Mouse (Mus musculus) forebrain, embryonic 13.5 days (tissue): ENCODE measurements around the gene Gon4l. TPM values are rescaled to one million over a fixed set of nuclear protein-coding genes. Genes with fewer than 3 reads are reported as not detected.

Source experiments
- ATAC-seq: fragments of 200-750 bp; cut with Nextera tagmentation; 2 replicates; pipeline ENCODE4 v1.8.0; 2017
- H3K27ac ChIP-seq: fragments of 300-500 bp; sonication (generic); 2 replicates; pipeline ENCODE4 v1.5.1; 2015; ENCODE audit warnings: inconsistent platforms, mild to moderate bottlenecking, moderate library complexity
- H3K27me3 ChIP-seq: fragments of 300-500 bp; sonication (generic); 2 replicates; pipeline ENCODE4 v1.6.1; 2015; ENCODE audit warnings: mild to moderate bottlenecking, inconsistent platforms
- H3K36me3 ChIP-seq: fragments of 300-500 bp; sonication (generic); 2 replicates; pipeline ENCODE4 v1.6.1; 2015; ENCODE audit warnings: mild to moderate bottlenecking, inconsistent platforms; ENCODE audit not compliant: poor library complexity, severe bottlenecking
- H3K4me1 ChIP-seq: fragments of 300-500 bp; sonication (generic); 2 replicates; pipeline ENCODE4 v1.6.1; 2015; ENCODE audit warnings: inconsistent platforms
- H3K4me2 ChIP-seq: fragments of 300-500 bp; sonication (generic); 2 replicates; pipeline ENCODE4 v1.6.1; 2015; ENCODE audit warnings: inconsistent platforms, mild to moderate bottlenecking, moderate library complexity
- H3K4me3 ChIP-seq: fragments of 300-500 bp; sonication (generic); 2 replicates; pipeline ENCODE4 v1.5.1; 2015; ENCODE audit warnings: mild to moderate bottlenecking, inconsistent platforms
- H3K9ac ChIP-seq: fragments of 300-500 bp; sonication (generic); 2 replicates; pipeline ENCODE4 v1.6.1; 2015; ENCODE audit warnings: mild to moderate bottlenecking, inconsistent platforms
- H3K9me3 ChIP-seq: fragments of 300-500 bp; sonication (generic); replicated peaks from 2 replicates; pipeline ENCODE4 v1.6.1; 2016; ENCODE audit warnings: inconsistent platforms
- WGBS: fragments of 180-500 bp; shearing (Covaris S2); methylation state at CpG from one replicate; pipeline ENCODE4 v1.1.7; 2015; 5-methylcytosine and 5-hydroxymethylcytosine counted together
- polyA plus RNA-seq: library from polyadenylated mRNA; unstranded; fragments of >200 nt; fragmentation: Nextera tagmentation; extraction: Ambion mirVana; gene quantifications from 2 replicates; pipeline ENCODE4 v1.2.1, GENCODE M21; 2015

Gon4l gene
- polyA plus RNA-seq, 1 experiment from 2014 or later = 12.7 TPM

DNA sequence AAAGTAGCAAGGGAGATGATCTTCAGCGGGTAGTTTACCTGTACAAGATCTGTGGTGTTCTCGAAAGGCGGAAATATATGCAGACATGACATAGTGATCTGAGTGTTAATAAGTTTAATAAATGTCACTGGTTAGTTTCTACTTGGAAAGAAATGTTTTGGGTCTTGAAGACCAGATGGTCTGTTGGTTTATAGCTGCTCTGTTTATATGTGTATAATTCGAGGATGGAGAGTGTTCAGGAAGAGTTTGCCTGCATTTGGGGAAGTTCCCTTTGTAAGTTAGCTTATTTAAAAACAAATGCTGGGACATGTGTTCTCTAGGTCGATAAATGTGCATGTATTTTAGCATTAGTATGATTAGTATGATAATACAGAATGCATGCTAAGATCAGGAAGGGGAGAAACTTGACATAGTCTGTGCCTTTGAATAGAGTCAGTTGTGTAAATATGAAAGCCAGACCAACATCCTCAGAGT lies 116.3 kb downstream of the Gon4l start:
- 2% methylated on average over 5 of the region's 5 CpGs for WGBS
- H3K9ac ChIP-seq = peak overlapping the region; percentile 92
- no peaks in the 10 kb centered on the region for H3K27me3 ChIP-seq
- H3K4me2 ChIP-seq = peak overlapping the region; percentile 70
- H3K9me3 ChIP-seq = no peaks in the 10 kb centered on the region
- peak overlapping the region; percentile 89 for H3K4me3 ChIP-seq
- H3K4me1 ChIP-seq = peaks cover 45% of the 10 kb centered on the region
- no peak for ATAC-seq
- no peaks in the 10 kb centered on the region for H3K36me3 ChIP-seq
- peak overlapping the region; percentile 99 for H3K27ac ChIP-seq

DNA sequence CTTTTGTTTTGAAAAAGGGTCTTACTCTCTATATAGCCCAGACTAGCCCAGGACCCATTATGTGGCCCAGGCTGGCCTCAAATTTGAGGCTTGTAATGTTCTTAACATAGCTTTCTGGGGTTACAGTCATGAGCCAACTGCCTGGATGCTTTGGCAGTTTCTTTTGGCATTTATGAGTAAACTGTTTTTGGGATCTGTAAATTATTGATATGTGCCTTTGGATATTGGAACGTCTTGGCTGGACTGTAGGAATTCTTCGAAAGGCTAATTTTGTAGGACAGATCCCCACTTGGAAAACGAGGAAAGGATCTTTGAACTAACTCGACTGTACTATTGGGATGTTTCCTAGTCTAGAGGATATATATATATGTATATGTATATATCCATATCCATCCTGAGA lies 118.2 kb downstream of the Gon4l start:
- ATAC-seq = no peak
- no peak overlapping the region for H3K4me2 ChIP-seq
- H3K4me3 ChIP-seq = no peak overlapping the region; the same call in 1 of the 2 replicates
- no peak overlapping the region for H3K27ac ChIP-seq
- WGBS = 86% methylated on average over 4 of the region's 4 CpGs
- peaks cover 35% of the 10 kb centered on the region for H3K4me1 ChIP-seq
- H3K27me3 ChIP-seq = no peaks in the 10 kb centered on the region
- no peaks in the 10 kb centered on the region for H3K36me3 ChIP-seq
- no peaks in the 10 kb centered on the region for H3K9me3 ChIP-seq
- H3K9ac ChIP-seq = no peak overlapping the region

DNA sequence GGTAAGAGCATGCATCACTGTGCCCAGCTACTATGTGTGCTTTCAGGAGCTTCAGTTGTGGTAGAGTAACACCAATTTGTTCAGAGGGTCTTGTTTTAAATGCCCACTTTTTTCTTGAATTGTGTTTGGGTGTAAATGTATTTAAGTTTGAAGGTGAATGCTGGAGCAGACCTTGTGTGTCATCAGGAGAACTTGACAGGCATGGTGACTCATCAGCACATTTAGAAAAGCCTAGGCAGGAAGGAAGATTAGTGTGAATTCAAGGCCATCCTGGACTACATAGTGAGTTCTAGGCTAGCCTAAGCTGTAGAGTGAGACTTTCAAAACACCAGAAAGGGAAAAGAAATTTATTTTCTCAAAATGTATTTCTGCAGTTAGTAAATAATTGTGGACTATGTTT lies 118.7 kb downstream of the Gon4l start:
- Histone ChIP-seq H3K4me1 (peaks cover 30% of the 10 kb centered on the region), H3K9me3 (no peaks in the 10 kb centered on the region), H3K27me3 (no peaks in the 10 kb centered on the region), H3K4me2 (no peak overlapping the region), H3K36me3 (no peaks in the 10 kb centered on the region), H3K4me3 (no peak overlapping the region), H3K9ac (no peak overlapping the region), H3K27ac (no peak overlapping the region)
- ATAC-seq = no peak

Other genes starting within 250 kb of the Gon4l start
- gene Arhgef2, start 229.3 kb upstream of the Gon4l start, polyA plus RNA-seq = 151 and 162 TPM in 2 replicates
- gene Rxfp4, start 182.1 kb upstream of the Gon4l start, polyA plus RNA-seq = not detected in 2 replicates
- 97.8 and 102 TPM in 2 replicates for gene Khdc4, start 149.4 kb upstream of the Gon4l start, polyA plus RNA-seq
- gene Rit1, start 118.4 kb upstream of the Gon4l start, polyA plus RNA-seq = 49.5 and 52.6 TPM in 2 replicates
- gene Syt11, start 60.1 kb upstream of the Gon4l start, polyA plus RNA-seq = 218 and 237 TPM in 2 replicates
- 40.3 and 48.5 TPM in 2 replicates for gene Msto1, start 78.8 kb downstream of the Gon4l start, polyA plus RNA-seq
- 21.8 and 24.4 TPM in 2 replicates for gene Ash1l, start 115.4 kb downstream of the Gon4l start, polyA plus RNA-seq
- 139 and 145 TPM in 2 replicates for gene Dap3, start 116.0 kb downstream of the Gon4l start, polyA plus RNA-seq